Mouse (Mus musculus) ES-E14 (cell line): ENCODE measurements at regions not wholly inside any gene's neighbourhood (a gene's known extent, or its start where the extent isn't known, plus 50 kb on each side); places are given as distances from the start of the nearest gene placed in this dataset.

Source experiments
- CHD2 ChIP-seq: IDR thresholded peaks from 2 replicates; pipeline ENCODE4 v1.6.1; 2014; ENCODE audit warnings: mild to moderate bottlenecking, low read depth, low read length, inconsistent platforms
- HCFC1 ChIP-seq: IDR thresholded peaks from 2 replicates; pipeline ENCODE4 v1.6.1; 2012; ENCODE audit warnings: low read length, inconsistent platforms, borderline replicate concordance; ENCODE audit not compliant: insufficient read depth

DNA sequence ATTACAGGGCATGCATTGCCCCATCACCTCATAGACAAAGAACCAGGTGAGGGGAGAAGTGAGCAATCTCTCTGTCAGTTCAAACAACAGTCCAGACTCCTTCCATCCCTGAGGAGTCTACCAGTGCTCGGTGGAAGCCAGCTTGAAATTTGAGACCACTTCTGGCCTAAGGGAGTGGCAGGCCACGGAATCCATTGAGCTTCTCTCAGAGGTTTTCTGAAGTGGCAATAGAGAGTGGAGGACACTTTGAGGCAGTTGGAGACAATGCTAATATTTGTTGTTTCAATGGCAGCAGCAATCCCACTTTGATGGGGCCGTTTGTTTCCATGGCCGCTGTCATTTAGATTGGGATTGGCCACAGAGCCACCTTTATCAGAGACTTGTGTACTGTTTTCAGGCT, 352.5 kb downstream of the Cbln4 start:
- TF ChIP-seq CHD2 = no peak
- TF ChIP-seq HCFC1 = no peak
